Mouse (Mus musculus): ENCODE data around the gene Olfr90.

DNA sequence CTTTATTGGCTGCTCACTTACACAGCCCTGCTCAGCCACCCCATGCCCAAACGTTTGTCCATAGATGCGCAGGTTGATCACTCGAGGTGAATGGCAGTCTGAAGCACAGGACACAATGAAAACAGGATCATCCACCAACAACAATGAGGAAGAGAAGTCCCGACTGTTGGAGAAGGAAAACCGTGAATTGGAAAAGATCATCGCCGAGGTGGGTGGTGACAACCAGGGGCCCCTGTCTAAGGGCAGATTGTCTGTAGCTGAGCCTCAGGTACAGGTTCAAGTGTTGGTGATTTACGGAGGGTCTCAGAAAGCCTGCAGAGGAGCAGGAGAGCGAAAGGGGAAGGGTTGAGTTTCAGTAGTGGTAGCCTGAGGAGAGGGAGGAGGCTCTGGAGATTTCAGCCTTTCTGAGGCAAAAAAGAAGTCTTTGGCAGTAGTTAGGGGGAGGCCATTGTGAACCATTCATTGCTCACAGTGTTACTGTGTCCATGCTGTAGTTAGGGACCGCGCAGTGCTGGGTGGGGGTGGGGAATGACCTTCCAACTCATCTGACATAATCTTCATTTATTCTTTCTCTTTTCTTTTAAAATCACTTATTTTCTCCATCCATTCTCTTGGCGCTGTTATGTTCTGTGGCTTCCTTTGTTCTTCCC is 16.1 kb downstream of the Olfr90 start:
- TF ChIP-seq CTCF (IDR thresholded peaks at IDR 0.05; ENCODE audit: control insufficient read depth, insufficient read depth, insufficient read length), result no peak
- no peak for TF ChIP-seq MYOG (IDR thresholded peaks at IDR 0.05; ENCODE audit: control insufficient read depth, extremely low read depth, insufficient read length)
- TF ChIP-seq MAX (IDR thresholded peaks at IDR 0.05), result no peak
- TF ChIP-seq FOSL1 (IDR thresholded peaks at IDR 0.05; ENCODE audit: insufficient read depth, low read length, poor library complexity, severe bottlenecking), result no peak
- TF ChIP-seq MYOD1 (IDR thresholded peaks at IDR 0.05; ENCODE audit: control insufficient read depth, insufficient read length, low read depth), result no peak
- TF ChIP-seq USF1 (IDR thresholded peaks at IDR 0.05; ENCODE audit: low read depth), result no peak

Measured in C2C12 (cell line).